Mouse (Mus musculus): Measurements from ENCODE around the gene Mael. TPM values are rescaled to one million over a fixed set of nuclear protein-coding genes. Genes with fewer than 3 reads are reported as not detected.

The Mael gene
- polyA plus RNA-seq, 1 experiment from 2014 or later, result 0.16 TPM

GRCm38 (mm10) chr1:166279580-166280206 lies 41.1 kb upstream of the Mael start:
- peaks cover 6% of the 10 kb centered on the region; the same call in 1 of the 2 replicates for H3K4me1 ChIP-seq (ENCODE audit: control insufficient read depth, insufficient read depth, low read length)
- 43% methylated on average over 9 of the region's 9 CpGs for WGBS
- no peaks in the 10 kb centered on the region for H3K27me3 ChIP-seq (ENCODE audit: control insufficient read depth, insufficient read depth, low read length)
- no peak overlapping the region for H3K4me3 ChIP-seq (ENCODE audit: low read depth, low read length)
- H3K4me2 ChIP-seq (replicated peaks; ENCODE audit: low read depth, low read length), result no peak overlapping the region
- H3K9me3 ChIP-seq (ENCODE audit: control insufficient read depth, low read depth, low read length), result no peaks in the 10 kb centered on the region
- H3K9ac ChIP-seq (replicated peaks; ENCODE audit: low read depth, low read length), result no peak overlapping the region
- ATAC-seq (ENCODE audit: insufficient number of reproducible peaks, insufficient read depth, low FRiP score, low read depth), result no peak
- no peak overlapping the region; the same call in 1 of the 2 replicates for H3K27ac ChIP-seq (ENCODE audit: low read length)
- H3K36me3 ChIP-seq (ENCODE audit: control insufficient read depth, insufficient read depth, low read length), result no peaks in the 10 kb centered on the region

GRCm38 (mm10) chr1:166278786-166279185 lies 40.2 kb upstream of the Mael start:
- 55% methylated on average over 2 of the region's 2 CpGs for WGBS
- Histone ChIP-seq H3K36me3 (ENCODE audit: control insufficient read depth, insufficient read depth, low read length) (no peaks in the 10 kb centered on the region), H3K4me2 (replicated peaks; ENCODE audit: low read depth, low read length) (no peak overlapping the region), H3K9me3 (ENCODE audit: control insufficient read depth, low read depth, low read length) (no peaks in the 10 kb centered on the region), H3K4me1 (ENCODE audit: control insufficient read depth, insufficient read depth, low read length) (peaks cover 6% of the 10 kb centered on the region; the same call in 1 of the 2 replicates), H3K4me3 (ENCODE audit: low read depth, low read length) (no peak overlapping the region), H3K27ac (ENCODE audit: low read length) (no peak overlapping the region), H3K27me3 (ENCODE audit: control insufficient read depth, insufficient read depth, low read length) (no peaks in the 10 kb centered on the region), H3K9ac (replicated peaks; ENCODE audit: low read depth, low read length) (no peak overlapping the region)
- no peak for ATAC-seq (ENCODE audit: insufficient number of reproducible peaks, insufficient read depth, low FRiP score, low read depth)

GRCm38 (mm10) chr1:166268218-166268617 lies 29.7 kb upstream of the Mael start:
- no peaks in the 10 kb centered on the region for H3K27me3 ChIP-seq (ENCODE audit: control insufficient read depth, insufficient read depth, low read length)
- H3K4me2 ChIP-seq (replicated peaks; ENCODE audit: low read depth, low read length), result no peak overlapping the region
- H3K36me3 ChIP-seq (ENCODE audit: control insufficient read depth, insufficient read depth, low read length), result no peaks in the 10 kb centered on the region
- ATAC-seq (ENCODE audit: insufficient number of reproducible peaks, insufficient read depth, low FRiP score, low read depth), result no peak
- H3K27ac ChIP-seq (ENCODE audit: low read length), result no peak overlapping the region
- no peak overlapping the region for H3K9ac ChIP-seq (replicated peaks; ENCODE audit: low read depth, low read length)
- H3K9me3 ChIP-seq (ENCODE audit: control insufficient read depth, low read depth, low read length), result no peaks in the 10 kb centered on the region
- H3K4me1 ChIP-seq (ENCODE audit: control insufficient read depth, insufficient read depth, low read length), result peaks cover 2% of the 10 kb centered on the region; the same call in 1 of the 2 replicates
- 86% methylated on average over 5 of the region's 5 CpGs for WGBS
- H3K4me3 ChIP-seq (ENCODE audit: low read depth, low read length), result no peak overlapping the region

- no peaks in the 10 kb centered on the region for H3K36me3 ChIP-seq (ENCODE audit: control insufficient read depth, insufficient read depth, low read length)
- H3K4me1 ChIP-seq (ENCODE audit: control insufficient read depth, insufficient read depth, low read length), result peaks cover under 1% of the 10 kb centered on the region; the same call in 1 of the 2 replicates
- H3K27me3 ChIP-seq (ENCODE audit: control insufficient read depth, insufficient read depth, low read length), result no peaks in the 10 kb centered on the region
- no peak overlapping the region for H3K4me3 ChIP-seq (ENCODE audit: low read depth, low read length)
- H3K9ac ChIP-seq (replicated peaks; ENCODE audit: low read depth, low read length), result no peak overlapping the region
- H3K27ac ChIP-seq (ENCODE audit: low read length), result no peak overlapping the region
- 95% methylated on average over 9 of the region's 9 CpGs for WGBS
- H3K9me3 ChIP-seq (ENCODE audit: control insufficient read depth, low read depth, low read length), result no peaks in the 10 kb centered on the region
- no peak overlapping the region for H3K4me2 ChIP-seq (replicated peaks; ENCODE audit: low read depth, low read length)
- no peak for ATAC-seq (ENCODE audit: insufficient number of reproducible peaks, insufficient read depth, low FRiP score, low read depth)
These were observed 28.4 kb upstream of the Mael start for GRCm38 (mm10) chr1:166266918-166267317.

- Histone ChIP-seq H3K27me3 (ENCODE audit: control insufficient read depth, insufficient read depth, low read length) (no peaks in the 10 kb centered on the region), H3K36me3 (ENCODE audit: control insufficient read depth, insufficient read depth, low read length) (no peaks in the 10 kb centered on the region), H3K9me3 (ENCODE audit: control insufficient read depth, low read depth, low read length) (no peaks in the 10 kb centered on the region), H3K9ac (replicated peaks; ENCODE audit: low read depth, low read length) (no peak overlapping the region), H3K27ac (ENCODE audit: low read length) (no peak overlapping the region), H3K4me1 (ENCODE audit: control insufficient read depth, insufficient read depth, low read length) (no peaks in the 10 kb centered on the region), H3K4me3 (ENCODE audit: low read depth, low read length) (no peak overlapping the region), H3K4me2 (replicated peaks; ENCODE audit: low read depth, low read length) (no peak overlapping the region)
- no peak for ATAC-seq (ENCODE audit: insufficient number of reproducible peaks, insufficient read depth, low FRiP score, low read depth)
- WGBS, result 87% methylated on average over 7 of the region's 7 CpGs
These were observed 27.6 kb upstream of the Mael start for GRCm38 (mm10) chr1:166266001-166266705.

- Histone ChIP-seq H3K4me2 (replicated peaks; ENCODE audit: low read depth, low read length) (no peak overlapping the region), H3K9me3 (ENCODE audit: control insufficient read depth, low read depth, low read length) (no peaks in the 10 kb centered on the region), H3K27me3 (ENCODE audit: control insufficient read depth, insufficient read depth, low read length) (peaks cover 4% of the 10 kb centered on the region), H3K4me1 (ENCODE audit: control insufficient read depth, insufficient read depth, low read length) (no peaks in the 10 kb centered on the region), H3K36me3 (ENCODE audit: control insufficient read depth, insufficient read depth, low read length) (no peaks in the 10 kb centered on the region), H3K27ac (ENCODE audit: low read length) (no peak overlapping the region; the same call in 1 of the 2 replicates), H3K9ac (replicated peaks; ENCODE audit: low read depth, low read length) (no peak overlapping the region), H3K4me3 (ENCODE audit: low read depth, low read length) (no peak overlapping the region)
- ATAC-seq (ENCODE audit: insufficient number of reproducible peaks, insufficient read depth, low FRiP score, low read depth), result no peak
- 75% methylated on average over 6 of the region's 6 CpGs for WGBS
These were observed 21.0 kb upstream of the Mael start for GRCm38 (mm10) chr1:166259526-166259925.

- no peak overlapping the region for H3K27ac ChIP-seq (ENCODE audit: low read length)
- no peak for ATAC-seq (ENCODE audit: insufficient number of reproducible peaks, insufficient read depth, low FRiP score, low read depth)
- no peaks in the 10 kb centered on the region for H3K4me1 ChIP-seq (ENCODE audit: control insufficient read depth, insufficient read depth, low read length)
- H3K36me3 ChIP-seq (ENCODE audit: control insufficient read depth, insufficient read depth, low read length), result no peaks in the 10 kb centered on the region
- no peak overlapping the region for H3K4me3 ChIP-seq (ENCODE audit: low read depth, low read length)
- no peak overlapping the region for H3K4me2 ChIP-seq (replicated peaks; ENCODE audit: low read depth, low read length)
- H3K9ac ChIP-seq (replicated peaks; ENCODE audit: low read depth, low read length), result no peak overlapping the region
- peaks cover 8% of the 10 kb centered on the region for H3K27me3 ChIP-seq (ENCODE audit: control insufficient read depth, insufficient read depth, low read length)
- 76% methylated on average over 4 of the region's 4 CpGs for WGBS
- H3K9me3 ChIP-seq (ENCODE audit: control insufficient read depth, low read depth, low read length), result no peaks in the 10 kb centered on the region
These were observed 18.4 kb upstream of the Mael start for GRCm38 (mm10) chr1:166256898-166257297.

GRCm38 (mm10) chr1:166256302-166256701 lies 17.8 kb upstream of the Mael start:
- Histone ChIP-seq H3K9ac (replicated peaks; ENCODE audit: low read depth, low read length) (no peak overlapping the region), H3K9me3 (ENCODE audit: control insufficient read depth, low read depth, low read length) (no peaks in the 10 kb centered on the region), H3K27me3 (ENCODE audit: control insufficient read depth, insufficient read depth, low read length) (peaks cover 8% of the 10 kb centered on the region), H3K27ac (ENCODE audit: low read length) (no peak overlapping the region), H3K4me3 (ENCODE audit: low read depth, low read length) (no peak overlapping the region), H3K4me1 (ENCODE audit: control insufficient read depth, insufficient read depth, low read length) (no peaks in the 10 kb centered on the region), H3K36me3 (ENCODE audit: control insufficient read depth, insufficient read depth, low read length) (no peaks in the 10 kb centered on the region), H3K4me2 (replicated peaks; ENCODE audit: low read depth, low read length) (no peak overlapping the region)
- ATAC-seq (ENCODE audit: insufficient number of reproducible peaks, insufficient read depth, low FRiP score, low read depth), result no peak
- 10% methylated on average over 6 of the region's 6 CpGs for WGBS

All from stomach, embryonic 14.5 days (tissue).